Mouse (Mus musculus) right cerebral cortex, postnatal 36 days (tissue): Measurements from ENCODE around the gene AC109138.7.

Experiments
- DNase-seq, 2 experiments: peaks; one replicate each; pipeline ENCODE4 v3.0.0; 2022; ENCODE audit warnings: low spot score in 2 of 2, mixed read lengths in 1 of 2

The AC109138.7 gene

DNA sequence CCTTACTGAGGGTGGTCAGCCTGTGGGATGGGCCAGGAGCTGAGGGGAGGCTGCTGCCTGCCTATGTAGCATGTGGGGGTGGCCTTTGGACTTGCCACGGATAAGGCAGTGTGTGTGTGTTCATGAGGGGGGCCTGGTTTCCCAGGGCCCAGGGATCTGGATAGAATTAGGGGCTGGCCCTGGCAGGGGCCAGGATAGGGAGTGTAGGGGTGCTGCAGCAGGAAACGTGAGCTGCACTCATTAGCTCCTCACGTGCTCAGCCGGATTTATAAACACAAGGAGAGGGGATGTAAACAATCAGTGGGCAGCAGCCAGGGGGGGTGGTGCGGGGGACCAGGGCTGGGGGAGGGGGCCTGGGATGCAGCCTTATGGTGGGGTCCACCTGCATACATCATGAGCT is 3.0 kb downstream of the AC109138.7 start:
- DNase-seq: no peak

GRCm38 (mm10) chr19:4217855-4218254 is 3.7 kb downstream of the AC109138.7 start:
- no peak for DNase-seq

GRCm38 (mm10) chr19:4218293-4218692 is 4.1 kb downstream of the AC109138.7 start:
- no peak for DNase-seq

DNA sequence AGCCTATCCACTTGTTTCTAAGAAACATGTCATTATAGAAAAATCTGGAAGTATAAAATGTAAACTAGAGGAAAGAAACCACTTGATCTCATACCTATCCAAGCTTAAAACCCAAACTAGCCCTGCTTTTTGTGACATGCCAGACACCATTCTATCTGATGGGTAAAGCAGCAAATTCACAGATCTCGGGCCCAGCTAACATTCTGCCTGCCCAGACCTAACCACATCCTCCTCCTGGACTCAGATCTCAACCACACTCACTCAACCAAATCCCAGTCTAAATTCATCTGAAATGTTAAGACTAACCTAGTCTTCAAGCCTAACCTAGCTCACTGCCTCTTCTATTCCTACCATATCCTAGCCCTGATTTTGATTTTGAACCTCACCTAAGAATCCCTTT is 4.6 kb downstream of the AC109138.7 start:
- no peak for DNase-seq

DNA sequence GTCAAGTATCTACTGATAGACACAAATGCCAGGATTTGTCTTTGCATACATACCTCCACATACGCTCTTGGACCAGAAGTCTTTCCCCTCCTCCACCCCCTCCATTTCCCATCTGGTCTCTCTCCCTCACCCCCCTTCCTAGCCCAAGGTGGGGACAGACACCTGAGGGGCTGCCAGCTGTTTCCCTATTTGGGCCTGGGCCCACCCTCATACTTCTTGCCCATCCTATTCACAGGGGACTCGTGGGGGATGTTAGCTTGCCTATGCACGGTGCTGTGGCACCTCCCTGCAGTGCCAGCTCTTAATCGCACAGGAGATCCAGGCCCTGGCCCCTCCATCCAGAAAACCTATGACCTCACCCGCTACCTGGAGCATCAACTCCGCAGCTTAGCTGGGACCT is 5.8 kb downstream of the AC109138.7 start:
- DNase-seq: no peak

GRCm38 (mm10) chr19:4220416-4220815 is 6.3 kb downstream of the AC109138.7 start:
- DNase-seq: no peak

DNA sequence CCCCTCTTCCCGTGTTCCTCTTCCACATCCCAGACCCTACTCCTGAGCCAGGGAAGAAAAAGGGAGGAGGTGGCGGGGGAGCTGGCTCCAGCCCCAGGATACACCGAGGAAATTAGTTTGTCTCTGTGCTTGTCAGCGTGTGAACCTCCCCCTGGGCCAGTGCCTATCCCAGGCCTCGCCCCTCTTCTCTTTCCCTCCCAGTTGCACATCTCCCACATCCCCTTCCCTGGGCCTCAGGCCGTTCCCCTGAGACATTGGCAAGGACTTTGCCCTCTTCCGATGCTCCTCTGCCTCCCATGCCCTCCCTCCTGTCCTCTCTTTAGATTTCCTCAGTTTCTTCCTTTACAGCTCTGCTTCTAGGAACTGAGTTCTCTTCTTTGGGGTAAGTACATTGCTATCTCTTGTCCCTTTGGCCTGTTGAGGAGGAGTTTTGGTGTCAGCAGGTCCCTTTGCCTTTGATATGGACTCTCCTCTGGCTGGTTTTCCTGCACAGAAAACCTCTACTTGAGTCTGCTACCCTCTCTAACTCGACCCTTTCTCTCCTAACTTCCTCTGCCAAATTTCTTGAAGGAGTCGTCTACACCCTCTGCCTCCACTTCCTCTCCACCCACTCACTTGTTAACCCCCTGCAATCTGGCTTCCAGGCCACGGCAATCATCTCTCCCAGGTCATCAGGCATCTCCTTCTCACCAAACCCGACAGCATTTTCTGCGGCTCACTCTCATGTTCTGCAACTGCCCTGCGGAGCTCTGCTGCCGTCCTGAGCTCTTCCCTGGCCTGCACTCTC is 7.0 kb downstream of the AC109138.7 start:
- DNase-seq: no peak

GRCm38 (mm10) chr19:4222165-4222564 is 8.0 kb downstream of the AC109138.7 start:
- DNase-seq: no peak

DNA sequence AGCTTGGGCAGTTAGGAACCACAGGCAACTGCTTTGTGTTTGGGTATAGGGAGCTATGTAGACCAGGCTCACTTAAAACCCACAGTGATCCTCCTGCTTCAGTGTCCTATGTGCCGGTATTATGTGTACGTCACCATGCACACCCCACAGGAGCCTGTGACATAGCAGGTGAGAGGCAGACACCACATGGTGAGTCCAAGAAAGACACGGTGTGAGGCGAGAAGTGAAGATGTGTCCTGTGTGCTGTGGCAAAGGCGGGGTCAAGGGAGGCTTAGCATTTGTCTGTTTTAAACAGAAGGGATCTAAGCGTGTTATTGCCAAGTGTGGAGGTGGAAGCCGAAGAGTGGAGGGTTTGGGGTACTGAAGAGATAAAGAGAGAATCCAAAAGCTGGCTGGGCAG is 12.6 kb downstream of the AC109138.7 start:
- no peak for DNase-seq

DNA sequence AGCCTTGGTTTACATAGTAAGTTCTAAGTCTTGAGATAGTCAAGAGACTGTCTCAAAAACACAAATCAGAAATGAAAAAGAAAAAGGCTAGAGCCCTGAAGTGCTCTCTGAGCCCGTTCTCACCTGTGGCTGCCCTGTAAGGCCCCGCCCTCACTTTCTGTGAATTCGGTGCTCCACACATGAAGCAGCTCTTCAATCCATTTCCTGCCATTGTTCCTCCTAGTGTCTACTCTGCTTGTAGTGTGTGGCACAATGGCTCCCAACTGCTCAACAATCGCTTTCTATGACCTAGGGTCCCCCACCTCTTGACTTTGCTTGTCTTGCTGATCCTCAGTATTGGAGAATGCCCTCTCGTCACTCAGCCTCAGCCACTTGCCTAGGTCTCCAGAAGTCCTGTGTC is 13.3 kb downstream of the AC109138.7 start:
- DNase-seq: no peak

- DNase-seq: peak; percentile 37 to 41
Measured at GRCm38 (mm10) chr19:4227894-4228678, 13.9 kb downstream of the AC109138.7 start.

DNA sequence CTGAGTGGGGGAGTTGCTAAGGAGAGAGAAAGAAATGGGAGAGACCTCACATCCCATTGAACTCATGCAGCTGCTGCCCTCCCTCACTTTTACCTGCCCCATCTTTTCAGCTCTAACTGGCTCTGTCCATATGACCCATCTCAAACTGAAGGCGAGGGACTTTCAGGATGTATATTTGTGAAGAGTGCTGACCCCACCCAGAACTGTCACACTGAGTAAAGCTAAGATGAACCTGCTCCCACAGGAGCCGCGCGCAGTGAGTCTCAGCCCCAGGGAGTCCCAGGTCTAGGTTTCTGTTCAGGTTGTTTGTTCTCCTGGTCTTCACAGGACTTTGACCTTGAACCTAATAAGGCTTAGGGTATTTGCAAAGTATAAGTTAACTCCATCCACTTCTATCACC is 14.7 kb downstream of the AC109138.7 start:
- no peak for DNase-seq

DNA sequence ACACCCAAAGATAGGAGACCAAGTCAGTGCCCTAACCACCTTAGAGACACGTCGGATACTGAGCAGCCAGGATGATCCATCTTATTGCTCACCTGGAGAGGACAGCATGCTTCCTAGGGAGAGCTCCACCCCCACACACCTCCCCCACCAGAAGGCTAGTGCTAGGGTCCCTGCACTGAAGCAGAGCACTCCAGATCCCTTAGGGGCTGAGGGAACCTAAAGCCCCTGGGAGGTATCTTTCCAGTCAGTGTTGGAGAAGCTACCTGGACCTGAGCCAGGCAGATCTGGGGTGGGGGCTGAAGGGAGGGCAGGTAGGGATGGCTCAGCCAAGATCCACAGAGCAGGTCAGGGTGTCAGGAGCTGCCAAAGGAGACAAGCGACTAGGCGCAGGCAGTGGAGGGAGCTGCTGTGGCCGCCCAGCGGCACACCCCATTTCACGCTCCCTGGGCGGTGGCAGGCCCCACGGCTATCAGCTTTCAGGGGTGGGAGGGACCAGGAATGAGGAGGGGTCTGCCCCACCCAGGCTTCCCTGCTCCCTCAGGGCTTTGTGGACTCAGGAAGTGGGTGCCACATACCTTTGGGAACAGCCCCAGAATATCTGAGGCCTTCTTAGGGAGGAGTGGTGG is 15.4 kb downstream of the AC109138.7 start:
- DNase-seq: no peak

GRCm38 (mm10) chr19:4230415-4230814 is 16.3 kb downstream of the AC109138.7 start:
- no peak for DNase-seq

GRCm38 (mm10) chr19:4231253-4232185 is 17.4 kb downstream of the AC109138.7 start, which contains the start of gene Pold4:
TSS of gene Pold4 (plus strand) at chr19:4231899.
- peak; percentile 97 to 98 for DNase-seq

- DNase-seq: no peak
Measured at GRCm38 (mm10) chr19:4232186-4232572, 18.0 kb downstream of the AC109138.7 start.

- DNase-seq: no peak
Measured at GRCm38 (mm10) chr19:4232651-4233050, 18.5 kb downstream of the AC109138.7 start.

DNA sequence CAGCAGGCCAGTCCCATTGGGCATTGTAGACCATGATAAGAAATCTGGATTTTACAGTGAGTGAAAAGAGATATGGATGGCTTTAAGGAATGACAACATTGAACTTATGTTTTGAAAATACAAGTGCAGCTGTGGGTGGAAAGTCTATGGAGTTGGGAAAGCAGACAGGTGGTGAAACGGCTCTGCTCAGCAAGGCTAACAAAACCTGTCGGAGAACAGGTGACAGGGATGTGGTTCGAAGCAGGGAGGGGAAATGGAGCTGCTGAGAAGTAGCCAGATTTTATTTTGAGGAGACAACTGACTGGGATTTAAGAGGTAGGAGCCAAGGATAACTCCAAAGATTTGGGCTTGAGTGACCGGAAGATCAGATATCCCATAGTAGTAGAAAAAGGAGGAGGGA is 20.4 kb downstream of the AC109138.7 start:
- no peak for DNase-seq

DNA sequence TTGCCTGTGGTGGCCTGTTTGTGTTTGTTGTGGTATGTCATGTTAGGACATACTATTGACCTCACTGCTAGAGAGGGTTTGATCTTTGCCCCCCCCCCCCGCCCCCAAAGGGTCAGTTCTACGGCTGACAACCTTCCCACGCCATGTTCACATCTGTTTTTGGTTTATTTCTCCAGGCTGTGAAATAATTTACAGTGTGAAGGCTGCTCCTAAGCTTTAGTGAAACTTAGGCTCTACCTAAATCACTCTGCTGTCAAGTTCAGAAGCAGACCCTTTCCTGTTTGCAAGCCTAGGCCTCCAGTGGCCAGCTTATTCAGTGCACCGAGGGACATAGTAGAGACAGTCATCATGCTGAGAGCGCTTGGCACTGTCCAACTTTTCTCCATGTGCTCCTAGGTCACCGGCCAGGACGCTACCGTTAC is 26.1 kb downstream of the AC109138.7 start:
- no peak for DNase-seq

DNA sequence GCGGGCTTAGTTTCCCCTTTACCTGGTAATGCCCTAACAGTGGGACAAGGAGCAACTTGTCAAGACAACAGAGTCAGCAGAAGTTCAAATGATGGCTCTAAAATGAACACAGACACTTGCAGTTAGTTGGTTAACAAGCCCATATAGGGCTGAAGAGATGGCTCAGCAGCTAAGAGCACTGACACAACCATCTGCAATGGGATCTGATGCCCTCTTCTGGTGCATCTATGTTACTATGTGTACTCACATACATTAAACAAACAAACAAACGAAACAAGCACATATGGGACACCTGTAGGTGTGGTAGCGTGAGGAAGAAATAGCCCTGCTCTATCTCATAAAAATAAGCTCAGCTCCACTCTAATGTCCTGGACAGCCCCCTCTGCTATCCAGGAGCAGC is 28.3 kb downstream of the AC109138.7 start:
- DNase-seq: no peak

DNA sequence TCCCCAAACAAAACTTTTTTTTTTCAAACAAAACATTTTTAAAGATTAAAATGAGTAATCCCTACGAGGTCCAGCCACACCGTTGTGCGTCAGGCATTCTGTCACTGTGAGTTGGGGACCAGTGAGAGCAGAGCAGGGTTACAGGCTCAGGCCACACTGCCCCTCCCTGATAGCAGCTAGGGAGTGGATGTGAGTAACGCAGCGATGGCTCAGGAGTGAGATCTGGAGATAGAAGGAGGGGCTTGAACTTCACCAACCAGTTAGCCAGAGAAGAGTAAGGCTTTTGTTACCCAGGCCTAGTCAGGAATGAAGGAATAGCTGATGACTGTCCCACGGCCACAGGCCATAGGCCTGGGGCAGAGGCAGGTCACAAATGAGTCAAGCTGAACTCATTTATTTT is 30.6 kb downstream of the AC109138.7 start:
- DNase-seq: no peak
